Mouse (Mus musculus) limb, embryonic 11.5 days (tissue): ENCODE measurements at regions not wholly inside any gene's neighbourhood (a gene's known extent, or its start where the extent isn't known, plus 50 kb on each side); places are given as distances from the start of the nearest gene placed in this dataset.

Experiments
- ATAC-seq: fragments of 200-750 bp; cut with Nextera tagmentation; 2 replicates; pipeline ENCODE4 v1.8.0; 2017; ENCODE audit warnings: low read depth; ENCODE audit not compliant: insufficient number of reproducible peaks, low FRiP score, low TSS enrichment
- DNase-seq: peaks from one replicate; pipeline ENCODE4 v3.0.0-alpha.2; 2015; ENCODE audit warnings: low spot score
- H3K27ac ChIP-seq: fragments of 300-500 bp; sonication (generic); replicated peaks from 2 replicates; pipeline ENCODE4 v1.5.1; 2014; ENCODE audit warnings: low read depth, mild to moderate bottlenecking, low read length
- H3K27me3 ChIP-seq: fragments of 300-500 bp; sonication (generic); 2 replicates; pipeline ENCODE4 v1.6.1; 2014; ENCODE audit warnings: mild to moderate bottlenecking, low read length, mixed read lengths; ENCODE audit not compliant: control insufficient read depth, insufficient read depth
- H3K36me3 ChIP-seq: fragments of 300-500 bp; sonication (generic); 2 replicates; pipeline ENCODE4 v1.6.1; 2014; ENCODE audit warnings: mild to moderate bottlenecking, low read length, moderate library complexity, mixed read lengths; ENCODE audit not compliant: control insufficient read depth, insufficient read depth
- H3K4me1 ChIP-seq: fragments of 300-500 bp; sonication (generic); 2 replicates; pipeline ENCODE4 v1.6.1; 2014; ENCODE audit warnings: low read length, mixed read lengths; ENCODE audit not compliant: control insufficient read depth, insufficient read depth
- H3K4me2 ChIP-seq: fragments of 300-500 bp; sonication (generic); 2 replicates; pipeline ENCODE4 v1.6.1; 2014; ENCODE audit warnings: low read depth, mild to moderate bottlenecking, moderate library complexity; ENCODE audit not compliant: severe bottlenecking
- H3K4me3 ChIP-seq: fragments of 300-500 bp; sonication (generic); 2 replicates; pipeline ENCODE4 v1.5.1; 2014; ENCODE audit warnings: low read depth, low read length
- H3K9ac ChIP-seq: fragments of 300-500 bp; sonication (generic); 2 replicates; pipeline ENCODE4 v1.6.1; 2014; ENCODE audit warnings: mild to moderate bottlenecking, low read length
- H3K9me3 ChIP-seq: fragments of 300-500 bp; sonication (generic); 2 replicates; pipeline ENCODE4 v1.6.1; 2016; ENCODE audit warnings: low read length; ENCODE audit not compliant: control insufficient read depth
- WGBS: fragments of 180-500 bp; shearing (Covaris S2); extraction: QIAGEN DNeasy Blood & Tissue Kit; methylation state at CpG from one replicate; pipeline ENCODE4 v1.1.7; 2014; 5-methylcytosine and 5-hydroxymethylcytosine counted together

GRCm38 (mm10) chr6:15865271-15865670 is 144.8 kb downstream of the Mdfic start:
- no peak overlapping the region for H3K4me2 ChIP-seq
- H3K27ac ChIP-seq = no peak overlapping the region
- H3K9ac ChIP-seq = no peak overlapping the region
- no peaks in the 10 kb centered on the region for H3K4me1 ChIP-seq
- WGBS = 82% methylated on average over 3 of the region's 3 CpGs
- no peak for ATAC-seq
- no peak for DNase-seq
- no peaks in the 10 kb centered on the region for H3K27me3 ChIP-seq
- no peaks in the 10 kb centered on the region for H3K9me3 ChIP-seq
- H3K4me3 ChIP-seq = no peak overlapping the region
- no peaks in the 10 kb centered on the region for H3K36me3 ChIP-seq

- 91% methylated on average over 5 of the region's 5 CpGs for WGBS
- no peaks in the 10 kb centered on the region for H3K36me3 ChIP-seq
- H3K4me2 ChIP-seq = no peak overlapping the region
- no peak overlapping the region for H3K27ac ChIP-seq
- H3K4me1 ChIP-seq = no peaks in the 10 kb centered on the region
- DNase-seq (no peak), ATAC-seq (no peak)
- no peaks in the 10 kb centered on the region for H3K27me3 ChIP-seq
- H3K4me3 ChIP-seq = no peak overlapping the region
- no peak overlapping the region for H3K9ac ChIP-seq
- H3K9me3 ChIP-seq = no peaks in the 10 kb centered on the region
These were observed 161.9 kb downstream of the Mdfic start for GRCm38 (mm10) chr6:15882288-15882903.

DNA sequence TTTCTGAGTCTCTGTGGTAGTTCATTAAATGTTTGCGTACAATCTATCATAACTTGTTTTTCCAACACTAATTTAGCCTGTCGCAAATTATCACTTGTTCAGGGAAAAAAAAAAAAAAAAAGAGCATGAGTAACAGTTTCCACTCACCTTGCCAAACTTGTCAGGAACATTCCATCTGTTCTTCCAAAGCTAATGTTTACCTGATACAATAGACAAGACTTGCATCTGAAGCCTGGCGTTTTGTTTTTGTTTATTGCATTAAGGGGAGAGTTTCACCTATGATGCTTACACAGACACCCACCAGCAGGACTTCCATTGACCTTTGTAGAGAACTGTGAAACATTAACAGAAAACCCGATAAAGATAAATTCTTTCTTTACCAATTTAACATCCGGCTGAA is 172.6 kb downstream of the Mdfic start:
- no peak overlapping the region for H3K9ac ChIP-seq
- DNase-seq (no peak), ATAC-seq (no peak)
- H3K9me3 ChIP-seq = no peaks in the 10 kb centered on the region
- H3K4me3 ChIP-seq = no peak overlapping the region
- 91% methylated on average over 5 of the region's 5 CpGs for WGBS
- H3K4me2 ChIP-seq = no peak overlapping the region
- H3K4me1 ChIP-seq = no peaks in the 10 kb centered on the region
- no peaks in the 10 kb centered on the region for H3K36me3 ChIP-seq
- H3K27me3 ChIP-seq = no peaks in the 10 kb centered on the region
- H3K27ac ChIP-seq = no peak overlapping the region

DNA sequence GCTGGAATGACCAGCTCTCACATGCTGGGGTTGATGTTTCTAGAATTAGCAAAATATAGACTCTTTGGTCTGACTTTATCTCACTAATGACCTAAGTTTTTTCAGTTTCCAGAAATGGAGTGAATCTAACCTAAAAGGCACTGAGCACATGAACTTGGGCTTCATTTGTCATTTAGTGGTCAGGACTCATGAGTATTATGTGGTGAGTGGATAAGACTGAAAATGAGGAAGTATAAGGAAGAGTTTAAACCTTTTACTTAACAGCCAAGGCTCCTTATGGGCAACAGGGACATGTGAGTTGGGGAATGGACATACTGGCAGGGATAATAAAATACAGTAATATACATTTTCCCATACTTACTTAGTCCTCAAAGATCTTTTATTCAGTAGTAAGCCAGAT is 180.0 kb downstream of the Mdfic start:
- Histone ChIP-seq H3K4me1 (no peaks in the 10 kb centered on the region), H3K4me2 (no peak overlapping the region), H3K27ac (no peak overlapping the region), H3K9me3 (no peaks in the 10 kb centered on the region), H3K27me3 (no peaks in the 10 kb centered on the region), H3K36me3 (no peaks in the 10 kb centered on the region), H3K4me3 (no peak overlapping the region), H3K9ac (no peak overlapping the region)
- ATAC-seq = no peak
- no peak for DNase-seq

- no peaks in the 10 kb centered on the region for H3K36me3 ChIP-seq
- ATAC-seq (no peak), DNase-seq (no peak)
- H3K9ac ChIP-seq = no peak overlapping the region
- no peak overlapping the region for H3K27ac ChIP-seq
- 78% methylated on average over 2 of the region's 2 CpGs for WGBS
- no peak overlapping the region for H3K4me3 ChIP-seq
- H3K4me2 ChIP-seq = no peak overlapping the region
- no peaks in the 10 kb centered on the region for H3K27me3 ChIP-seq
- H3K9me3 ChIP-seq = no peaks in the 10 kb centered on the region
- H3K4me1 ChIP-seq = no peaks in the 10 kb centered on the region
These were observed 182.3 kb downstream of the Mdfic start for GRCm38 (mm10) chr6:15902665-15903274.

GRCm38 (mm10) chr6:15910420-15911167 is 190.1 kb downstream of the Mdfic start:
- WGBS = 57% methylated on average over 1 of the region's 1 CpGs
- H3K9ac ChIP-seq = no peak overlapping the region
- H3K4me2 ChIP-seq = no peak overlapping the region
- H3K9me3 ChIP-seq = no peaks in the 10 kb centered on the region
- H3K4me3 ChIP-seq = no peak overlapping the region
- no peak for DNase-seq
- no peaks in the 10 kb centered on the region for H3K4me1 ChIP-seq
- no peaks in the 10 kb centered on the region for H3K36me3 ChIP-seq
- ATAC-seq = peak; percentile 44; the same call in 1 of the 2 replicates
- H3K27me3 ChIP-seq = no peaks in the 10 kb centered on the region
- no peak overlapping the region for H3K27ac ChIP-seq

DNA sequence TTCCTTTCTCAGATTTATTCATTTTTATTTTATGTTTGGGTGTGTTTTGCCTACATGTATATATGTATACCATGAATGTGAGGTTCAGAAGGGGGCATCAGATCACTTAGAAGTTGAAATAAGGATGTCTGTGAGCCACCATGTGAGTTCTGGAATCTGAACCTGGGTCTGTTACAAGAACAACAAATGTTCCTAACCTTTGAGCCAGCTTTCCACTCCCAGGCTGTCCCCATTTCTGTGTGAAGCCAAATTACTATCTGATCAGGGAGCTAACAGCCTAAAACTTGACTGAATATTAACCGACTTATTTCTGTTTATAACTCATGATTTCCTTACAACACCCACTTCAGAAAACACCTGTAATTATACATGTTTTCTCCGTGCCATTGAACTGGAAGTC is 209.2 kb downstream of the Mdfic start:
- Histone ChIP-seq H3K27ac (no peak overlapping the region), H3K9me3 (no peaks in the 10 kb centered on the region), H3K4me3 (no peak overlapping the region), H3K36me3 (no peaks in the 10 kb centered on the region), H3K27me3 (no peaks in the 10 kb centered on the region), H3K4me1 (no peaks in the 10 kb centered on the region), H3K9ac (no peak overlapping the region), H3K4me2 (no peak overlapping the region)
- DNase-seq = no peak
- WGBS = 84% methylated on average over 2 of the region's 2 CpGs
- no peak for ATAC-seq

GRCm38 (mm10) chr6:15950251-15950650 is 229.8 kb downstream of the Mdfic start:
- Histone ChIP-seq H3K9ac (no peak overlapping the region), H3K4me1 (no peaks in the 10 kb centered on the region), H3K4me3 (no peak overlapping the region), H3K36me3 (no peaks in the 10 kb centered on the region), H3K9me3 (no peaks in the 10 kb centered on the region), H3K4me2 (no peak overlapping the region), H3K27me3 (no peaks in the 10 kb centered on the region), H3K27ac (no peak overlapping the region)
- DNase-seq = no peak
- 88% methylated on average over 2 of the region's 2 CpGs for WGBS
- no peak for ATAC-seq
